Mouse (Mus musculus) CH12.LX (cell line): ENCODE data around the gene C130026I21Rik.
"Not testable (repeated sequence)": the region's sequence is repeated elsewhere in the genome, so short reads cannot be mapped to it uniquely, and the experiment has no call there.

Experiments used
- CTCF ChIP-seq, 2 experiments: IDR thresholded peaks in 1 of 2; conservative IDR thresholded peaks in 1 of 2; 2 replicates each; pipeline ENCODE4 v1.5.1; 2011 to 2012; ENCODE audit warnings: low read depth in 2 of 2, low read length in 2 of 2, improper control_type of control experiment in 1 of 2, inconsistent platforms in 1 of 2, mild to moderate bottlenecking in 1 of 2, moderate library complexity in 1 of 2
- ELF1 ChIP-seq: IDR thresholded peaks from 2 replicates; pipeline ENCODE4 v1.6.1; 2014; ENCODE audit warnings: low read depth, mild to moderate bottlenecking, inconsistent platforms, low read length, improper control_type of control experiment
- EP300 ChIP-seq: IDR thresholded peaks from 2 replicates; pipeline ENCODE4 v1.6.1; 2011; ENCODE audit warnings: low read length, improper control_type of control experiment
- IRF4 ChIP-seq: IDR thresholded peaks from 2 replicates; pipeline ENCODE4 v1.6.1; 2014; ENCODE audit warnings: low read depth, mild to moderate bottlenecking, inconsistent platforms, low read length, improper control_type of control experiment
- POLR2A ChIP-seq: IDR thresholded peaks from 2 replicates; pipeline ENCODE4 v1.6.1; 2011; ENCODE audit warnings: low read depth, mild to moderate bottlenecking, improper control_type of control experiment, low read length
- POLR2AphosphoS2 ChIP-seq: IDR thresholded peaks from 2 replicates; pipeline ENCODE4 v1.6.1; 2011; ENCODE audit warnings: low read depth, low read length, improper control_type of control experiment
- RCOR1 ChIP-seq: conservative IDR thresholded peaks from 2 replicates; pipeline ENCODE4 v1.6.1; 2012; ENCODE audit warnings: low read depth, mild to moderate bottlenecking, inconsistent platforms, low read length, improper control_type of control experiment
- USF1 ChIP-seq: IDR thresholded peaks from 2 replicates; pipeline ENCODE4 v1.6.1; 2014; ENCODE audit warnings: low read depth, mild to moderate bottlenecking, inconsistent platforms, low read length, improper control_type of control experiment
- ZC3H11A ChIP-seq: IDR thresholded peaks from 2 replicates; pipeline ENCODE4 v1.6.1; 2012; ENCODE audit warnings: low read depth, mild to moderate bottlenecking, inconsistent platforms, low read length, improper control_type of control experiment
- ZNF384 ChIP-seq: IDR thresholded peaks from 2 replicates; pipeline ENCODE4 v1.6.1; 2012; ENCODE audit warnings: low read depth, low read length, improper control_type of control experiment, inconsistent platforms

DNA sequence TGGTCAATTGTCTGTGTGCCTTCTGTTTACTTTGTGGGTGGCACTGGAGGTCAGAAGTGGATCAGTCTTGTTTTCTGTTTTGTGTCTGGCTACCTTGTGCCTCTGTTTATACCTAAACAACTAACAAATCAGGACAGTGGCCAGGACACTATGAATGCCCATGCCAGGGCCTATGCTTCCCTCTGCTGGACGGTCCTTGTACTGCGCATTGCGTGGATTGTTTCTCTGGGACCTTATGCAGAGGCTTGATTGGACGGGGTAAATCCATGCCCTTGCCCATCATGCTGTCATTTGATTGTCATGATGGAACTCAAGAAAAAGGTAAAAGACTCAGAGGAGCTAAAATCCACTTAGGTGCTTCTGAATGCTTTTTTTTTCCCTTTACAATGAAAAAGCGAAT is 16.7 kb upstream of the C130026I21Rik start:
- TF ChIP-seq ELF1, EP300, POLR2AphosphoS2, POLR2A, ZNF384, ZC3H11A, IRF4, RCOR1, USF1: not testable (repeated sequence)
- peak; percentile 23 to 42; a peak in 3 of 4 replicates for TF ChIP-seq CTCF (conservative IDR thresholded peaks at IDR 0.05 in 1 of 2, IDR thresholded peaks at IDR 0.05 in 1 of 2; ENCODE audit: low read depth in 2 of 2, low read length in 2 of 2)
